Mouse (Mus musculus): ENCODE results near the gene E2f8.

The E2f8 gene

DNA sequence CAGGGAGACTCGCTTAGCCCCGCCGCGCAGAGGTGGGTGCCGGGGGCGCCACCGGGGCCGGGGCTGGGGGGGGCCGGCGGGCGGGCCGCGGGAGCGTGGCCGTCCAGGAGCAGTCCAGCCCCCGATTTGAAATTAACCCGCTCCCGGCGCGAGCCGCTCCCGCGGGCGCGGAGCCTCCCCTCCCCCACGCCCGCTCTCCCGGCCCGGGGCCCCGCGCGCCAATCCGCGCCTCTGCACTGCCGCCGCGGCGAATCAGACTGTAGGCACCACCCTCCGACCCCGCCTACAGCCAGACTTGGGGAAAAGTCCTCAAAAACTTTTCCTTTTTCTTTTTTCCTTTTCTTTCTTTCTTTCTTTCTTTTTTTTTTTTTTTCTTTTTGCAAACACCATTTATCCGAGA lies at the start of gene E2f8:
E2f8 (minus strand) TSS at position 111 of the 400 bp plus-strand sequence.
- peak; percentile 44 for DNase-seq

DNA sequence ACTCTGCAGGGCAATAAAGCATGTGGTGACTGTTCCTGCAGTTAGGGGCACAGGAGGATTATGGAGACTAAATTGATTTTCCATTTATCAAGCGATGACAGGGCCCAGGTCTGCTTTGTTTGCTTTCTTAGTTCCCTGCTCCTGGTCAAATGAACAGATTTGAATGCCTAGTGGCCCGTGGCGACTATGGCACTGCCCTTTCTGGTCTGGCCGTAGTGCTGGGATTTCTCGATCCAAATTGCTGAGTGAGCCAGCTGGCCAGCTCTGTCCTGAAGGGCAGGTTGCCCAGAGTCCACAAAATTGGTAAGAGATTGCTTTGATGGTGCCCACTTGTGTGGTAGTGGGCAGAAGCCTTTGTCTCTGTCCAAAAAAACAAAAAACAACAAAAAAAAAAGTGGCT lies 49.0 kb upstream of the E2f8 start:
- peak; percentile 38 for DNase-seq

GRCm38 (mm10) chr7:48928364-48928763 lies 47.0 kb upstream of the E2f8 start:
- peak; percentile 44 for DNase-seq

DNA sequence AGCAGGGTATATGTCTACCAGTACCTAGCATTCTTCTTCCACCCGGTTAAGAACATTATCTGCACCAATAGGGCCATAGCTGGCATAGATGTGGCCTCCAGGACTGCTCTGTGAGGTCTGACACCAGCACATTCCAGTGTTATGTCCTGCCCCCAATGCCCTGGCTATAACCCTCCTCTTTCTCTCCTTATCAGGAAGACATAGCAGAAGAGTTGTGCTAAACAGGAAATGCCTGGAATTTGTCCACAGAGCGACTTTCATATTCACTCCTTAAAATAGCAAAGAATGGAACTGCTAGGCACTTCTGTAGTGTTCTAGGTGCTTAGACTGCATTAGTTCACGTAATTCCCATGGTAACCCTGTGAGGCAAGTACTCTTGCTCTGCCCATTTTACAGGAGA lies 43.8 kb upstream of the E2f8 start:
- no peak for DNase-seq

DNA sequence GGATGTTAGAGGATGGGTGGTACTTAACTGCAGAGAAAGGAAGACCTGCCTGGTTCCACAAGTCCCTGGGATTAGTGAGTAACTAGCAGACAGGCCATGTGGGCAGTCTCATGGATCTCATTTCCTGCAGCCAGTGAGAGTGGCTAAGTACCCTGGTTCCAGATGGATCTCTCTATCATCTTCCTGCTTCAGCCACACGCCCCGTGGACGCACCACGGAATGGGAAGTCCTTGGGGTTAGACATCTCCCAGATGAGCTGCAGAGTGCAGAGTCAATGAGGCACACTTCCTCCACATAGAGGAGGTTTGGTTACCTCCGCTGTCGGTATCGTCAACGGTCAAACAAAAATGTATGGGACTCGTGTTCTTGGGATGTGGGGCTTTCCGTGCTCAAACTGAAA lies 42.2 kb upstream of the E2f8 start:
- DNase-seq, result no peak

GRCm38 (mm10) chr7:48918389-48918788 lies 37.0 kb upstream of the E2f8 start:
- DNase-seq, result no peak

GRCm38 (mm10) chr7:48917988-48918387 lies 36.6 kb upstream of the E2f8 start:
- DNase-seq, result no peak

DNA sequence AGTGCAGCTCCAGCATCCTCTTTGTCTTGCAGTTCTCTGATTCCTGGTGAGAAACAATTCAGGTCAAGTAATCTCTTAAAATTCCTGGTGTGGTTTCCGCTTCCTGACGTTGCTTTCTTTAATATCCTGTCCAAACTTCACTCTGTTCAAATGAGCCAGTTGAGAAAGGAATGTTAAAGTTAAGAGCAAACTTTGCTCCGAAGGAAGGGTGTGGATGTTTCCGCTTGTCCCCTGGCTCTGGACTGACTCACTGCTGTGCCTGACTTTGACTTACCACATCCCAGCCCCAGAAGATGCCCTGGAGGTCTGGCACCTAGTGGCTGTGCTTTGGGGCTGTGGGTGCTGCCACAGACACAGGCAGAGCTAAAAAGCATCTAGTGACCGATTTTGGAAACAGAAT lies 36.1 kb upstream of the E2f8 start:
- DNase-seq, result no peak

- no peak for DNase-seq
Measured at GRCm38 (mm10) chr7:48914630-48915506, 33.5 kb upstream of the E2f8 start.

- no peak for DNase-seq
Measured at GRCm38 (mm10) chr7:48911146-48911545, 29.8 kb upstream of the E2f8 start.

DNA sequence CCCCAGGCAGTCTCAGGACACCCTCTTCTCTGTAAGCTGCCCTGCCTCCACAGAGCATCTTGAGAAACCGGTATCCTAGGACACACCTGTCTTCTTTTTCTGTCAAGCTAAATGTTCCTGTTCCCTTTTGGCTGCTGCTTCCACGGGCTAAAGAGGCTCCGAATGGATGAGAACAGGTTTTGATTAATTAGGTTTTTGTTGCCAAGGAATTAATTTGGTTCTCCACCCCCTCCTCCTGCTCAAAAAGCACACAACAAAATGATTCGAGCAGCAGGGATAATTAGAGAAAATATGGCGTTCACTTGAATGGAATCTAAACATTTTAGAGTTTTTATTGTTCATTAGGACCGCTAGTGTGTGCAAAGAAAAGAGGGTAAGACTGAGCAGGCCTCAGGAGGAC lies 28.9 kb upstream of the E2f8 start:
- DNase-seq, result no peak

- no peak for DNase-seq
Measured at GRCm38 (mm10) chr7:48909342-48909671, 27.9 kb upstream of the E2f8 start.

DNA sequence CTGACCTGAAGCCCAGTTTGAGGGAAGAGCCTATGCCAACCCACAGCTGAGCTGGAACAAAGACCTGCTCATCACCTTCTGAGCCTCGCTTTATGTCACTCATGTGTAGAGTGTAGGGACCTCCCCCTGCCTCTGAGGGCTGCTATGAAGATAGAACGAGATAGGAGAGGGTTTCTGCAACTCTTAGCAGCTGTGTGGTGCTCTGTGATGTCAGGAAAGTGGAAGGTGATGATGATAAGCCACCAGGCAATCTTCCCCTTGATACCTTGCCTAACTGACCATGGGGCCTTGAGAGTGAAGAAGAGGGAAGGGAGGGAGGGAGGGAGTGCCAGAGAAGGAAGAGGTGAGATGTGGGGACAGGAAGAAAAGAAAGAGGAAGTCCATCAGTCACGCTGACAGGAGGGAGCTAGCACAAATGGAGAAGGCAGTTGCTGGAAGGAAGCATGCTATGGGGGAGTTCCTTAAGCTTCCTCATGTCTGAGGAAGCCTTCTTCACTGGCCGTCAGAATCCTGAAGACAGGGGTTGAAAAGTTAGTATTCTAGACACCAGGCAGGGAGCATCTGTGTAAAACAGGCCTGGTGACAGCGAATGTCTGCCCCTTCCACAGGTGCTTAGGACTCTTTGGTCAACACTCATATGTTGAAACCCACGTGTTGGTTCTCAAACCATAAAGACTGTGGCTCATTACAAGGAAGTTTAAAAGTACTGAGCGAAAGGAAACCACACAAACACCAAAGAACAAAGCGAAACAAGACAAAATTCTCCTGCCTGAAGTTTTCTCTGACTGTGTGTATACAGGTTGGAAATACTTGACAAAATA lies 27.3 kb upstream of the E2f8 start, which contains the start of gene Nav2:
Nav2 (plus strand) TSS at position 196 of the 821 bp plus-strand sequence.
- DNase-seq, result no peak

GRCm38 (mm10) chr7:48902454-48902853 lies 21.1 kb upstream of the E2f8 start:
- DNase-seq, result no peak

- no peak for DNase-seq
Measured at GRCm38 (mm10) chr7:48900408-48901167, 19.2 kb upstream of the E2f8 start.

DNA sequence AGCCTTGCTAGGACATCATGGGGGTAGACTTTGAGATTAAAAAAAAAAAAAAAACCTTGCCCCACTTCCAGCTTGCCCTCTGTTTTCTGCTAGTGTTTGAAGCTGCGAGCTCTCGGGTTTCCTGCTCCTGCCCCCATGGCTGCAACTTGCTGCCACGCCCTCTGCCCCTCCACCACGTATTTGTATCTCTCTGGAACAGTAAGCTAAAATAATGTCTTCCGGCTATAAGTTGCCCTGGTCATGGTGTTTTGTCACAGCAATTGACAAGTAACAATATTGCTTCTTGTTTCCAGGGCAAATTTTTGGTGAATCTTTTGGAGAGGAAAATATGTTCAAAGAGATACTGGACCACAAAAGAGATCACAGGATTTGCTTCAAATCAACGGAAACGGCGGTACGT lies 17.0 kb upstream of the E2f8 start:
- no peak for DNase-seq

- DNase-seq, result no peak
Measured at GRCm38 (mm10) chr7:48897539-48898163, 16.3 kb upstream of the E2f8 start.

- no peak for DNase-seq
Measured at GRCm38 (mm10) chr7:48896051-48896450, 14.7 kb upstream of the E2f8 start.

DNA sequence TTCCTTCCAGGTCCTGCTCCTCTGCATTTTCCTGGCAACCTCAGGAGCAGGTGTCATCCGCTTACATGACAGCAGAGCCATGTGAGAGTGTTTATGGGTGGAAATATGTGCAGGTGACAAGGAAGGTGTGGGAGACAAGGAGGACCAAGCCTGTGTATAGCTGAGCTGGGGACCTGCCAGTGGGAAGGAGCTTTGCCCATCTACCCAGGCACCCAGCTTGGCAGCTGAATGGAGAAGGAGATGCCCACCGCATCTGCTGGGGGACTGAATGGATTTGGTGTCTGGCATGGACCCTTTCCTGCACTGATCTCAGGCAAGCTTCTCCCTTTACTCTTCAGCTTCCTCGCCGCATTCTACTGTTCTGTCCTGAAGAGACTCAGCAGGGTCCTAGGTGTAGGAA lies 14.1 kb upstream of the E2f8 start:
- DNase-seq, result no peak

GRCm38 (mm10) chr7:48894763-48895162 lies 13.4 kb upstream of the E2f8 start:
- no peak for DNase-seq

- DNase-seq, result peak; percentile 61
Measured at GRCm38 (mm10) chr7:48894152-48894551, 12.8 kb upstream of the E2f8 start.

GRCm38 (mm10) chr7:48893093-48893492 lies 11.7 kb upstream of the E2f8 start:
- DNase-seq, result no peak

DNA sequence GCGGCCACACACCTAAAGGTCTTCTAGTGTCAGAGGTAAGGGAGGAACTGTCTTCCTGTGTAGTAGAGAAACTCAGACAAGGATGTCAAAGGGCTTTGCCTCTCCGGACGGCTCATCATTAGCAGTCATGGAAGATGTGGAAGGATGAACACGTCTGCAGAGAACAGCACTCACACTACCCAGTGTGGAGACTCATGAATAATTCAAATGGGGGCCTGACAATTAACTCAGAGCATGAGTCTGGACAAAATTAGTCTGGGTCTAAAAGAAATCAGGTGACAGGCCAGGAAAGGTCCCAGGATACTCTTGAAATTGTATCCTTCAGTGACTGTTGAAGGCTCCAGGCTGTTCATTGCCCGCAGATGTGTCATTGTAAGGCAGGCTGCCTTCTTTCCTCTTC lies 9.6 kb upstream of the E2f8 start:
- DNase-seq, result no peak
